In genomic region chr4:117136034-117136433, GRCm38 (mm10) we compare ENCODE assay signal across 10 mouse cellular contexts. TPM values are rescaled to one million over a fixed set of nuclear protein-coding genes. Genes with fewer than 3 reads are reported as not detected.
DNase-seq lines count a peak whose midpoint lies in the region; ATAC-seq and TF ChIP-seq lines count a peak whose summit lies in the region.
"Had no signal": no experiment of that assay in that cellular context is flagged by ENCODE, and none has a peak within 500 bp of the region (broad histone marks: within the 10 kb centered on the region; RNA-seq: fewer than 3 reads in every experiment).

No protein-coding gene starts in this region.

- intact Hi-C loops in left cerebral cortex, adult 2 months (cut with DNase I) = no loop called here

- no peak for ATAC-seq in frontal cortex, adult (ENCODE audit: low TSS enrichment)
- ATAC-seq: activated CD4-positive, CD25-positive, alpha-beta regulatory T cell, adult 4 months had no signal

- DNase-seq in CD4-positive helper T cell, adult 2 months (ENCODE audit: low read depth, low spot score) = peak; percentile 60
- DNase-seq in adipocyte (ENCODE audit: low spot score) = peak; percentile 52
- peak; percentile 93 to 96 for DNase-seq in kidney, adult 8-10 months
- peak; percentile 51 for DNase-seq in lung, postnatal 10 days
- DNase-seq in layer of hippocampus, adult 9-10 months (ENCODE audit: low spot score) = no peak
- no peak for DNase-seq in spleen, adult 12 weeks (ENCODE audit: low spot score)
- no peak for DNase-seq in left cerebral cortex, adult 2 months (ENCODE audit: extremely low spot score in 1 of 2, low spot score in 2 of 2)
- DNase-seq: heart, postnatal 4 days had no signal

- TF ChIP-seq CTCF in left cerebral cortex, adult 2 months (IDR thresholded peaks at IDR 0.05) = no peak

- no peak overlapping the region for H3K4me3 ChIP-seq in left cerebral cortex, adult 2 months

- no peak overlapping the region for H3K27ac ChIP-seq in left cerebral cortex, adult 2 months

RNA-seq across cellular contexts. Expression of gene Plk3, which starts 2.3 kb away (rescaled TPM):
- 10 to 100 TPM; 13.7 to 19.6 TPM for total RNA-seq in left cerebral cortex, adult 2 months (2021)

RNA-seq across cellular contexts. Expression of gene Tctex1d4, which starts 9.4 kb away (rescaled TPM):
- total RNA-seq in left cerebral cortex, adult 2 months (2021) = not detected
- total RNA-seq: heart, postnatal 4 days had no signal

RNA-seq across cellular contexts. Expression of gene Btbd19, which starts 10.5 kb away (rescaled TPM):
- total RNA-seq in left cerebral cortex, adult 2 months (2021) = 10 to 100 TPM; 11.5 to 13.2 TPM

RNA-seq across cellular contexts. Expression of gene Rps8, which starts 20.0 kb away (rescaled TPM):
- total RNA-seq in left cerebral cortex, adult 2 months (2021) = 100 to 1,000 TPM; 512 to 526 TPM

RNA-seq across cellular contexts. Expression of gene Ptch2, which starts 40.2 kb away (rescaled TPM):
- 1 to 10 TPM; 1.7 to 3.5 TPM for total RNA-seq in left cerebral cortex, adult 2 months (2021)

Comparison
In these comparisons a context has a peak if more than half of its experiments do, and no peak if none do; other contexts are left out.
1. DNase-seq: peak in CD4-positive helper T cell, adult 2 months (single experiment), adipocyte (single experiment), kidney, adult 8-10 months (2 of 2) and lung, postnatal 10 days (single experiment); none in layer of hippocampus, adult 9-10 months (single experiment), spleen, adult 12 weeks (single experiment) and left cerebral cortex, adult 2 months (0 of 2).